Mouse (Mus musculus): ENCODE results near the gene Trim43c.
A peak's percentile ranks its signal among the peaks of the same experiment; 100 is the strongest.
"Not testable (repeated sequence)": the region's sequence is repeated elsewhere in the genome, so short reads cannot be mapped to it uniquely, and the experiment has no call there.

Trim43c gene

DNA sequence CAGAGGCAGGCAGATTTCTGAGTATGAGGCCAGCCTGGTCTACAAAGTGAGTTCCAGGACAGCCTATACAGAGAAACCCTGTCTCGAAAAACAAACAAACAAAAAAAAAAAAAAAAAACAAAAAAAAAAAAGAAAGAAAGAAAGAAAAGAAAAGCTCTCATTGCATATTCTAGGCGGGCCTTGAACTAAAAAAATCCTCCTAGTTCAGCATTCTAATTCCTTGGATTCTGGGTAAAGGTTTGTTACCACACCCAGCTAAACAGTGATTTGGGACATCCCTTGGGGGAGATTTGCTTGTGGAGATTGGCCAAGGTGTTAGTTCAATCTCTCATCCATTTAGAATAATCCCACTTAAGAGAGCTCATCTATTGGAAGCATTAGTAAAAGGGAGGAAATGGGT lies at the start of gene Trim43c:
Gene Trim43c (plus strand): TSS at position 301 of the 400 bp plus-strand sequence.
- DNase-seq (ENCODE audit: low spot score): not testable (repeated sequence)

GRCm38 (mm10) chr9:88853072-88853471 lies 14.1 kb downstream of the Trim43c start:
- DNase-seq (ENCODE audit: low spot score): not testable (repeated sequence)

- peak; percentile 56 for DNase-seq (ENCODE audit: low spot score)
Measured at GRCm38 (mm10) chr9:88858566-88859492, 19.9 kb downstream of the Trim43c start.
